Mouse (Mus musculus): ENCODE measurements around the gene Cldn11.
A peak's percentile ranks its signal among the peaks of the same experiment; 100 is the strongest.
"Not testable (repeated sequence)": the region's sequence is repeated elsewhere in the genome, so short reads cannot be mapped to it uniquely, and the experiment has no call there.

The Cldn11 gene

DNA sequence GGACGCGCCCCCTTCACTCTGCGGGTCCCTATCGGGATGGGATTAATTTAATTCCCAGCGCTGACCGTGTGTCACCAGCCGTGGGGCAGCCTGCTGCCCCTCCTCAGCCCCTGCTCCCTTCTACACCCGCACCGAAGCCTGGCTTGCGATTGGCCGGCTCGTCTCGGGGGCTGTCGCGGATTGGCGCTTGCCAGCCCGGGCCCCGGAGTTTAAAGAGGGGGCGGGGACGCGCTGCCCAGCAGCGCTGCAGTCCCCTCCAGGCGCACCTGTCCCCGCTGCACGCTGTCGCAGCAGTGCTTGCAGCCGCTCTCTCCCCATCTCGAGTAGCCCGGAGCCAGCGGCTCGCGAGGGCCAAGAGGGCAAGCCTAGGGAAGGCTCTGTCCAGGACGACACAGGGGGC lies at the start of gene Cldn11:
Cldn11 (plus strand) TSS at position 215 of the 400 bp plus-strand sequence.
- peak; percentile 87 for DNase-seq (ENCODE audit: low spot score)

DNA sequence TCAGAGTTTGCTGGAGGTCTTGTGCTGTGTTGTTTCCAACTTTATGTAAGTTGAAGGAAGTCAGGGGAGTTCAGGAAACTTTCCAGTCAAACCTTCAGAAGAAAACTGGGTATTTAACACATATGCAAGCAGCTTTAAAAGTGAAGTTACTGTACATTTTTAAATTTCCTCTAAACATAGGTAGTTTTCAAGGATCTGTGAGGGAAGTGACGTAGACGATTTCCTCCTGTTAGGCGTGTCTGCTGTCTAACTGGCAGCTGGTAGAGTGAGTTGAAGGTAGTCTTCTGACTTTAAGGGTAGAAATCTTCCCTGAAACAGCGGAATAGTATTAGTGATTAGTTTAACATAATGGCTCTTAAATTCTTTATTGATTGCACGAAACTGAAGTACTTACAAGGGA lies 49.7 kb upstream of the Cldn11 start:
- DNase-seq (ENCODE audit: low spot score) = no peak

DNA sequence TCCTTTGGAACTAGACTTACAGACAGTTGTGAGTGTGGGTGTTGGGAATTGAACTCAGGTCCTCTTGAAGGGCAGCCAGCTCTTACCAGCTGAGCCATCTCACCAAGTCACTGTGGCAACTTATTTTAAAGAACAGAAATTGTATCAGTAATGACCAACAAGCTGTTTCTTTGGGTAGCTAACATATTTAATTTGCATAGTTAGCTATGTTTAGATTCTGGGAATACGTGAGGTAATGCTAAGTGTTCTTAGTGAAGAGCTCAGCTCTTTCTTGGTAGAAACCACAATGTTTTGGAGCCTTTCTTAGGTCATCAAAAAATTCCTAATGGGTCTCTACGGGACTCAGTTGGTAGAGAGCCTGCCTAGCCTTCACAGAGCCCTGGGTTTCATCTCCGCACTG lies 48.9 kb upstream of the Cldn11 start:
- DNase-seq (ENCODE audit: low spot score) = no peak

DNA sequence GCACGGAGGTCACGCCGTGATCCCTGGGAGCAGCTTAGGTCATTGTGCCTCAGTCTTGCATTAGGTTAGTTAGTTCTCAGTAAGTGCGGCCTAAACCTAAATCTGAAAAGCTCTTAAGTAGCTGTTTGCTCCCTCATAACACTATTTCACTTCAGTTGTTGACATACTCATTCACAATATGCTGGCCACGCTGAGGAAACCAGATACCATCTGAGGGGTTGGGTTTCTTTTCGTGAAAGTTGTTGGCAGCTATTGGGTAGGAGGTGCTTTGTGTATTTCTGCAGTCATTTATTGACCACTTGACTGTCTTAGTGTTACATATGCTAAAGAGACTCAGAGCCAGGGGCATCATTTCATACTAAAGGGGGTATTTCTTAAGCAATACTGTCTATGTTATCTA lies 44.8 kb upstream of the Cldn11 start:
- DNase-seq (ENCODE audit: low spot score) = no peak

DNA sequence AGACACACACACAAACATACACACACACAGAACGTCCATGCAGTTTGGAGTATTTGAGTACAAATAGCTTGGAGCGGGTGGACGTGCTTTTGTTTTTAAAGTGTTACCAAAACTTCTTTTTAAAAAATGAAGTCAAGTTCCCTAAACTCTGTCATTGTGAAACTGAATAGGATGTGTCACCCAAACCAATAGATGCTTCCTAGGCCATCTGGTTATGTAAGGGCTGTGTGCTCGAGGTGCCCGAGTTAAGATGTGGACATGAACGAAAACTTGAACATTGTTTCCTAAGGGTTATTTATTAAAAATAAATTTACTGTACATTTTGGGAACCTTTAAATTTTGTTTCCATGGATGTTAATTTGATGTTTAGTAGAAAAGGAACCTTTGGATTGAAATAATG lies 43.1 kb upstream of the Cldn11 start:
- no peak for DNase-seq (ENCODE audit: low spot score)

DNA sequence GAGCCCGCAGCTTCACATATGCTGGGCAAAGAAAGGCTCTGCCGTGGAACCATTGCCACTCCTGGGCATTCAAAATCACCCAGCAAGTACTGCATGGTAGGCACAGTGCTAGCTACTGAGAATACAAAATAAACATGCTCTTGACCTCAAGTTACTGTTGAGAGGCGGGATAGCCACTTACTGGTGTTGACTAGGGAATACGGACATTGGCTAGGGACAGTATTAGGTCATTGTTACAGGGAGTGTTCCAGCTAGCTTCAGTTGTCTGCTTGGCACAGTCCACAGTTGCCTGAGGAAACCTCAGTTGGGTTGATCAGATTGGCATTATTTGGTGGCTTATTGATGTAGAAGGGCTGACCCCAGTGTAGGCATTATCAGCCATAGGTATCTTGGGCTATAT lies 42.0 kb upstream of the Cldn11 start:
- DNase-seq (ENCODE audit: low spot score) = no peak

DNA sequence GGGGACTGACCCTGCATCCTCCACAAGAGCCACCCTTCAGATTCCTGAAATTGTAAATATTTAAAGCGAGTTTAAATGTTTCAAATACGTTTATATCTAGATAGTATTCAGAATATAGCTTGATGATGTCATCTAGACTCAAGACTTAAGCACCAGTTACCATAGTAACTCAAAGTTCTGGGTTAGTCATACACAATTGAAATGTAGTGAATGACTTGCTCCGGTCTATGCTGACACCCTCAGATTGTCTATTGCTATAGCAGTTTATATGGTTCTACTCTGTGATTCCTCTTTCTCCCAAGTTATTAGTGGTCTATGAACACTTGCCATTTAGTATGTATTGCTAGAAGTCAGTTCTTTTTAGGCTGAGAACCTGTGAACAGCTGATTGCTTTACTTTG lies 40.6 kb upstream of the Cldn11 start:
- DNase-seq (ENCODE audit: low spot score) = no peak

DNA sequence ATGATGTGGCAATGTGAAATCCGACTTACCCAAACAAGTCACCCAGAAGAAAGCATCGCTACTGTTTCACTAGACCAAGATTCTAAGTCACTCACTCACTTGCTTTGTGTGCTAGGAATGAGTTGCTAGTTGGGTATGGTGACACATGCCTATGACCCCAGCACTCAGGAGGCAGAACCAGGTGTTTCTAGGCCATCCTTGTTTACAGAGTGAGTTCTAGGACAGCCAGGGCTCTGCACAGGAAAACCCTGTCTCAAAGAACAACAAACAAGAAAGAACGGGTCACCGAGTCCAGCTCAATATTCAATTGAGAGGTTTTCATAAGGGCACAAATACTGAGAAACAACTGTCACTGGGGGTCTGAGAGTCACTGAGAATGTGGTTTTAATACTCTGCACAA lies 26.6 kb upstream of the Cldn11 start:
- no peak for DNase-seq (ENCODE audit: low spot score)

DNA sequence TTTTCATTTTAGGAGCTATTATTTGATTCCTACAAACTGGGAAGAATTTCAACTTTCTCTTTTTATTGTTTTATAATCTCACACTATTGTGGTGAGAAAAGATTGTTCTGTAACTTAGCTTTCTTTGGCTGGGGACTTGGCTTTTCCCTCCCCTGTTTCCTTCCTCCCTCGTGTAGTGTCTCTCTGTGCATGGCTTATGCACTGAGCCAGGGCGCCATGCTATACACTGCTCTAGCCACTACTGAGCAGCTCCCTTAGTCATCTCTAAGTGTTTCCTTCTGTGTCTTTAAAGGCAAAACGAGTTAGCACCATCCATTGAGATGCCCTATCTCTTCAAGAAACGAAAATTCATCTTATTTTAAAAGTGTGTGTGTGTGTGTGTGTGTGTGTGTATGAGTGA lies 23.4 kb upstream of the Cldn11 start:
- DNase-seq (ENCODE audit: low spot score) = no peak

DNA sequence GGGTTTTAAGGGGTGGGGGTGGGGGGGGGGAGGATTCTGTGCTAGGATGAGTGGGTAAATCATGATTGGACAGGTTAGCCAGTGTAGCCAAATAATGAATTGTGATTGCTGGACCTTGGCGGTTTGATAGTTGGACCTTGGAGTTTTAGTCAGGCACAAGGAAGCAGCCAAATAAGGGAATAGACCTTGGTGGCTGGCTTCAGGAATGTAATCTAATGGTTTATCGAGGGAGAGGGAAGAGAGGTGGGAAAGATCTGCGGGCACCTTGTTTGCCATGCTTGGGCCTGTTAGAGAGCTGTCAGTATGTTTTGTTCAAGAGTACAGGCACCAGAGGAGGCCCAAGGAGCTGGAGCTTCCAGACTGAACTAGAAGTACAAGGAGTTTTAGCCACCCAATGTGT lies 22.9 kb upstream of the Cldn11 start:
- DNase-seq (ENCODE audit: low spot score) = no peak

DNA sequence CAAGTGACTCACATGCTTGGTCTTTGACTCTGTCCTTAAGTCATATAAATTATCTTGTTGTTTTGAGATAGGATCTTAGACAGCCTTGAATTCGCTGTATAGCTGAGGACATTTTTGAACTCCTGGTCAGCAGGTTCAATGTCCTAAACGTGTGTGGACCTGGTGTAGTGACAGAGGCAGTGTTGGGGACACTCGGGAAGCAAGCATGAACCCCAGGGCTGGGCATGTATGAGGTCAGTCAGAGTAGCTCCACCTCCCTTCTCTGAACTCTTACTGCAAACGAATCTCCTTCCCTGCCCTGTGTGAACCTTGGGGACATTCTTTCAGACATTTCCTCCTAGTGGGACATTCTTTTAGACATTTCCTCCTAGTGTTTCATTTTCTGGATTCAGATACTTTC lies 20.0 kb upstream of the Cldn11 start:
- DNase-seq (ENCODE audit: low spot score) = no peak

DNA sequence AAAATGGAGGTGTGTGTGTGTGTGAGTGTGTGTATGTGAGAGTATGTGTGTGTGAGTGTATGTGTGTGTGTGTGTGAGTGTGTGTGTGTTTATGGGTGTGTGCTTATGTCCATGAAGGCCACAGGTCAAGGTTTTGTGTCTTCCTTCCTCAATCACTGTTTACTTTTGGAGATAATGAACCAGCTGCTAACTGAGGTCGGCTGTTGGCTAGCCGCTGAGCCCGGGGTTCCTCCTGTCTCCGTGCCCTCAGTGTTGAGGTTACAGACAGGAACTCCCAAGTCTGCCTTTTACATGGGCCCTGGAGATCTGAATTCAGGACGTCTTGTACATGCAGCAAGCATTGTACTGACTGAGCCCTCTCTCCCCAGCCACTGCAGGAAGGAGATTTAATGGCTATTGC lies 16.1 kb upstream of the Cldn11 start:
- no peak for DNase-seq (ENCODE audit: low spot score)

DNA sequence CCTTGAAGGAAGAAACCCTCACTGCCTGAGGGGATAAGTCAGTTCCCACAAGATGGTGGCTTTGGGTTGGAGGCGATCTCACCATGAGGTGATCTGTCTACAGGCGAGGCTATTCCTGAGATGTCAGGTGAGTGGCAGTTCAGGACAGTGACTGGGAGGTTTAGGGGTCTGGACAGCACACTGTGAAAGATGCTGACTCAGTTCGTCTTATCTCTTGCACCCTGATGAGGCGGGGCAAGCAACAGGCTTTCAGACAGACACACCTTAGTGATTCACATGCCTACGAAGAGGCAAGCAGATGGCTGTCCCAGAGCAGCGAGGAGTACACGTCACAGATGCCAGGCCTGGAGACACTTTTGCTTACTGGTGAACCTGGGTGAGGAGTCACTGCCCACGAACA lies 15.5 kb upstream of the Cldn11 start:
- no peak for DNase-seq (ENCODE audit: low spot score)

DNA sequence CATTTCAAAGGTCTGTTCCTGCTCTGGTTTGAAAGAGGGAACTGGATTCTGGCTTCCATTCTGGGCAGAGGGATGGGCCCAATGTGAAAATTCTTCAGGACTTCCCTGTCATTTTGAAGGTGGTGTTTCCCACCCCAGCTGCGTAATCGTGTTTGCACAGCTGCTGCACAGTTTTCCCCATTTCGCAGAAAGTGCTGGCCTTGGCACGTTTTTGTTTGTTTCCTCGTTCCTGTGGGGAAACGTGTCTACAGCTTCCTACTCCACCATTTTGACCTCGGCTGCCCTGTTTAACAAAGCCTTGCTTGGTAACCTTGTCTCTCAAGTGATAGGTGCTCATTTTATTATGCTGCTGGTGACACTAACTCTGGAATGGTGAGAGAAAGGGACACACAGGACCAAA lies 15.0 kb upstream of the Cldn11 start:
- no peak for DNase-seq (ENCODE audit: low spot score)

DNA sequence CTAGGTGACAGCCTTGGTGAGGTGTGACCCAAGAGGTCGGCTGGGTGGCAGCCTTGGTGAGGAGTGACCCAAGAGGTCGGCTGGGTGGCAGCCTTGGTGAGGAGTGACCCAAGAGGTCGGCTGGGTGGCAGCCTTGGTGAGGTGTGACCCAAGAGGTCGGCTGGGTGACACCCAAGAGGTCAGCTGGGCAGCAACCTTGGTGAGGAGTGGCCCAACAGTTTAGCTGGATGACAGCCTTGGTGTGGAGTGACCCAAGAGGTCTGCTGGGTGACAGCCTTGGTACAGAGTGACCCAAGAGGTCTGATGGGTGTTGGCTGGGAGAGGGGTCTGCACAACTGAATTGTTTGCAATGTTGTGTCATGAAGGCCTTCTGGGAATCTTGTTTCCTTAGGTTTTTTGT lies 13.1 kb upstream of the Cldn11 start:
- DNase-seq (ENCODE audit: low spot score) = peak; percentile 35

DNA sequence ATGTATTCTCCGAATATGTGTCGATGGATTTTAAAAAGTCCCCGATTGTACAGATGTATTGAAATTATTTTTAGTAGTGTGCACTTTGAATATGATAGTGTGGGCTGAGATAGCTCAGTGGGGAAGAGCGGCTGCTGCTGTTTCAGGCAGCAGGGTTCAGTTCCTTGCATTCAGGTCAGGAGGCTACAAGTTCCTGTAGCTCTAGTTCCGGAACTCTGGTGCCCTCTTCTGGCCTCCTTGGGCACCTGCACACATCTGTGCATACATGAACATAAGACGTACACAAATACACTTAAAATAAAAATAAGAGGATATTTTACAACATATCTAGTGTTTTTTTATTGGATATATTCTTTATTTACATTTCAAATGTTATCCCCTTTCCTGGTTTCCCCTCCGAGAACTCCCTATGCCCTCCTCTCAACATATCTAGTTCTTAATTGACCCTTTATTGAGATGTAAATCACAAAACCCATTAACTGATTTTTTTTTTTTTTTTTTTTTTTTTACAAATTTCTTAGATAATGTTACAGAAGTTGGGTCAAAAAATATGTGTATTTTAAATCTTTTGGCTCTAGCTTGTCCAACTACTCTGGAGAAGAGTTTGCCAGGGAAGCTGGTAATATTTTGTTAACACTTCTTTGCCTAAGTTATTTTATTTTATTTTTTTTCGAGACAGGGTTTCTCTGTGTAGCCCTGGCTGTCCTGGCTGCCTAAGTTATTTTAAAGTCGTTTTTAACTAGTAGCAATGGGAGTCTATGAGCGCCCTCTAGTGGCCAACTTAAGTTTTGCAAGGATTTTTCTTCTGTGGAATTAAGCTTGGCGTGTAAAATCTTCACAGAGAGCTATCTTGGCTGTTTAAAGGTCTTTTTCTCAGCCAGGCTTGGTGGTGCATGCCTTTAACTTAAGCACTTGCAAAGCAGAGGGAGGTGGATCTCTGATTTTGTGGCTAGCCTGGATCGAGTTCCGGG lies 11.0 kb upstream of the Cldn11 start:
- DNase-seq (ENCODE audit: low spot score) = peak; percentile 84

DNA sequence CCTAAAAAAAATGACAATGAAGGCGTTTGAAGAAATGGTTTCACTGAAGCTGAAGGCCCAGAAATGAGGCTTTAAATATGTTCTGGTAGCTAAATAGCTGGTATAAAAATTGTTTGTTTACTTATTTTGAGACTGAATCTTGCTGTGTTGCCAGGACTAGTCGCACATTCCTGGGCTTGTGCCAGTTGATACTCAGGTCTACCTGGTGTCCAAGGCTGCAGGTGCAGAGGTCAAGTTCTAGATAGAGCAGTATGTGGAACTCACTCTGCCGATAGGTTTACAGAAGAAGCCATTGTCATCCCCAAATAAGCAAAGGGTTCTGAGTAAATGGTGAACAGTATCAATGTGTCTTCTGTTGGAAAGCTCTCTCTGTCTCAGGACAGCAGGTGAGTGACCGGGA lies 8.1 kb upstream of the Cldn11 start:
- no peak for DNase-seq (ENCODE audit: low spot score)

DNA sequence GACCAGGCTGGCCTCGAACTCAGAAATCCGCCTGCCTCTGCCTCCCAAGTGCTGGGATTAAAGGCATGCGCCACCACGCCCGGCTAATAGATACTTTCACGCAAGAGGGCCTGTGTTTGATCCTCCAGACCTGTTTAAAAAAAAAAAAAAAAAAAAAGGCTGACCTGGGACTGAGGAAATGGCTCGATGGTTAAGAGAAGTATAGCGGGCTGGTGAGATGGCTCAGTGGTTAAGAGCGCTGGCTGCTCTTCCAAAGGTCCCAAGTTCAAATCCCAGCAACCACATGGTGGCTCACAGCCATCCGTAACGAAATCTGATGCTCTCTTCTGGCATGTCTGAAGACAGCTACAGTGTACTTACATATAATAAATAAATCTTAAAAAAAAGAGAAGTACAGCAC lies 4.5 kb upstream of the Cldn11 start:
- DNase-seq (ENCODE audit: low spot score) = not testable (repeated sequence)

DNA sequence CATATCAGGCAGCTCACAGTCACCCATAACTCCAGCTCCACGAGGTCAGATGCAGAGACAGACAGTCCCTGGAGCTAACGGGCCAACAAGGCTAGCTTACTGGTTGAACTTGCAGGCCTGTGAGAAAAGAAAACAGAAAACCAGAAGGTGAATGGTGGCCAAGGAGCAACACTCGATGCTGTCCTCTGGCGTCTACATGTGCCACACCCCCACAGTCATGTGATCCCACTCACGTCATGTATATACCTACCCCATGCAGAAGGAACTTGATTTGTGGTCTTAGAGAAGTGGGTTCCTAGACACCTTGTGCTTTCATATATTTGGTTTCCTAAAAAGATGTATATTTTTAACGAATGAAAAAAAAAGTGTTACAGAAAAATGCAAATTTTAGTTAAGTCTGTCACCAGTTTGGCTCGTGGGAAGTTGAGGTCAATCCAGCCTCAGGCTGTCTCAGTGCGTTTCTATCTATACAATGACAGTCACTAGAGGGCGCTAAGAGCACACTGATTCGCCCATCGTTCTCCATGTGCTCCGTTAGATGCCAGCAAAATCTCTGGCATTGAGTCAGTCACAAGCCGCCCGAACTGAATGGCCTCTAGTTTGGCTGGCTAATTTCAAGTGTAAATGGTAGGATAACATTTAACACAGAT lies 4.0 kb upstream of the Cldn11 start:
- DNase-seq (ENCODE audit: low spot score) = peak; percentile 73

DNA sequence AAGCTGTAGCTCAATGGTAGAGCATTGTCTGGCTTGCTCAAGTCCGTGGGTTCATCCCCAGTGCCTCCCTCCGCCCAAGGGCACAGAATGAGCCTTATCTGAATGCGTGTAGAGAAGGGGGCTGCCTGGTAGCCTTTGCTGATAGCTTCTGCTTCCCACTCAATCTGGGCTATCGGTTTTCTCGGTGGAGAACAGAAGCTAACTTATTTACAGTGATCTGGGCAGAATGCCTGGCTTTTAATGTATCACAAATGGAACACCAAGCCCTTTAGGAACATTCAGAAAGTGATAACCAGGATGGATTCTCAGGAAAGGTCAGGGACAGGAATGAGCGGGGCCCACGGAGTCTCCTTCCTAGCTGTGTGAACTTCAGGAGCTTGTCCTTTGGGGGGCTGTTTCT lies 1.1 kb upstream of the Cldn11 start:
- DNase-seq (ENCODE audit: low spot score) = no peak

DNA sequence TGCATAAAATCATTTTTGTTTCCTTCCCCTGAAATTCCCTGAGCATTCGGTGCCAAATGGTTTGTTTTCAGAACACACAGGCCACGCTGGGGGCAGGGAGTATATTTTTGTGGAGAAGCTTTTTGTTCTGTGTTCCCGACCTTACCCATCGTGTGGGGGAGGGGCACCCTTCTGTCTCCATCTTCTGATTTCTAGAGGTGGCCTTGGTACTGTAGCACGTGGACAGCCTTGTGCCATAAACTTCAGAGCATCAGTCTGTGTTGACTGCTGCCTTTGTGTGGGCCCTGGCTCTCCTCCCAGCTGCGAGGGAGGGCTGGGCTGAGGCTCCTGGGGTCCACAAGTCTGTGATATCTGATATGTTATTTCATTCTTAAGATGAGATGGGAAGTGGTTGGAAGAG lies 2.4 kb downstream of the Cldn11 start:
- peak; percentile 87 for DNase-seq (ENCODE audit: low spot score)

DNA sequence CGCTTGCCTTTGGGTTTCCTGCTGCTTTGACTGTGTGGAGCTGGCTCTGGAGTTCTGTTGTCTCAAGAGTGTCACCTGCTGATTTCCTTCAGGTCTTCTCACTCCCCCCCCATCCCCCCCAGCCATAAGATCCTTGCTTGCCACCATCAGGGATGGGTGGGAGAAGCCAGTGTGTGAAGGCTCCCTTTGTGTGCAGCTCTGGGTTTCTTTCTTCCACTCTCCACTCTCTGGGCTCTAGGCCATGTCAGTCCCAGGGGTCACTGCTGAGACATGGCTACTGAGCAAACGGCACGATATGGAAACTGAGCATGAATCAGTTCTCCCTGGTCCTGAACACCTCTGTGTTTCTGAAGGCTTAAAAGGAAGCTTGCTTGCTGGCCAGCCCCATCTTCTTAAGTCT lies 6.4 kb downstream of the Cldn11 start:
- DNase-seq (ENCODE audit: low spot score) = no peak

DNA sequence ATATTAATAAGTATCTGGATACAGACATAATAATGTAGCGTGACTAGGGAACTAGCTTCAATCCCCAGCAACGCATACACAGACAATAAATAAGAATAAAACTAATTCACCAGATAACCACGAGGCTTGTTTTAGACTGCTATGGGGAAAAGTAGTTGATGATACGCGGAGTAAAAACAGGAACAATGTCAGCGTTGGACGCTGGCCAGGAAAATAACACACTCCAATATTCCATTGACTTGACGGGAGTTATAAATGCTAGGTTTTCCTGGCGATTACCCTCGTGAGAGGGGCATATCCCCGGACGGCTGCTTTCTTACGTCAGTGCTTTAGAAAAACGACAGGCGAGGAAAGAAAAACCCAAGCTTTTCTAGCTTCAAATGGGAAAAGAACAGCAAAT lies 8.1 kb downstream of the Cldn11 start:
- no peak for DNase-seq (ENCODE audit: low spot score)

DNA sequence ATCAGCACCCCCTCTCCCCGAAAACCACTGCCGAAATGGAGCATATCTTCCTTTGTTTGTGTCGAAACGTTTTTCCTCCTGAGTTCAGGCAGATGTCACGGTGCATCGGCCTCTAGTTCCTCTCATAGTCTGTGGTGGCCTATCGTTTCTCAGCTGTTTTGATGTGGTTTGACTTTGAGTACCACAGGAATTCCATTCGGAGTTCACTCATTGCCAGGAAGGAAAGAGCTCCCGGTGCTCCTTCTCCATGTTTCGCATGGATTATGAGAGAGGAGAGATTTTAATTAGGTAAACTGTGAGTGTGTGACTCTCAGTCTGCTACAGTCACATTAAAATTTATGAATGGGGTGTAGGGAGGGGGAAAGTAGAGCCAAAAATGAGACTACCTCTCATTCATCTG lies 10.3 kb downstream of the Cldn11 start:
- DNase-seq (ENCODE audit: low spot score) = no peak

Data from testis, postnatal 10 days (tissue).